Mouse (Mus musculus) ZHBTc4 (cell line): ENCODE measurements around the gene Crybg3.

Experiments
- DNase-seq: peaks from one replicate; pipeline ENCODE4 v3.0.0-alpha.2; 2011; ENCODE audit warnings: low read depth, low spot score

Gene Crybg3

GRCm38 (mm10) chr16:59579237-59579636 lies 21.5 kb downstream of the Crybg3 start:
- DNase-seq: no peak

DNA sequence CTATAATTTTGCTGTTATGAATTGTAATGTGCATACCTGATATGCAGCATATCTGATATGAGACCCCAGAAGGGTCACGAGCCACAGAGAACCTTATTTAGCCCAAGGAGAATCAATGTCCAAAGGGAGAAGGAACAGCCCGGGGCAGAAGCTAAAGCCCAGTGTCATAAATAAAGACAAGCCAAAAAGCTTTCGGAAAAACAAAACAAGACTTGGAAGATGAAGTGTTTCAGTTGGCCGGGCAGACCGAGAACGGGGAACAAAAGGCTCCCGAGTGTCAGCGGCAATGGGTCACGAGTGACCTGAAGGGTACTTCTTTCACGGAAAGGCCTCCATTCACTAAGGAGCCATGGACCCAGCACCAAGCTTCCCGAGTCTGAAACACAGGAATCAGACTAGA lies 26.8 kb downstream of the Crybg3 start:
- DNase-seq: no peak

GRCm38 (mm10) chr16:59572685-59573084 lies 28.1 kb downstream of the Crybg3 start:
- DNase-seq: no peak

GRCm38 (mm10) chr16:59570807-59571206 lies 30.0 kb downstream of the Crybg3 start:
- DNase-seq: no peak

GRCm38 (mm10) chr16:59569837-59570236 lies 30.9 kb downstream of the Crybg3 start:
- no peak for DNase-seq

GRCm38 (mm10) chr16:59567721-59568381 lies 32.9 kb downstream of the Crybg3 start:
- peak; percentile 22 for DNase-seq

GRCm38 (mm10) chr16:59566437-59566836 lies 34.3 kb downstream of the Crybg3 start:
- no peak for DNase-seq

DNA sequence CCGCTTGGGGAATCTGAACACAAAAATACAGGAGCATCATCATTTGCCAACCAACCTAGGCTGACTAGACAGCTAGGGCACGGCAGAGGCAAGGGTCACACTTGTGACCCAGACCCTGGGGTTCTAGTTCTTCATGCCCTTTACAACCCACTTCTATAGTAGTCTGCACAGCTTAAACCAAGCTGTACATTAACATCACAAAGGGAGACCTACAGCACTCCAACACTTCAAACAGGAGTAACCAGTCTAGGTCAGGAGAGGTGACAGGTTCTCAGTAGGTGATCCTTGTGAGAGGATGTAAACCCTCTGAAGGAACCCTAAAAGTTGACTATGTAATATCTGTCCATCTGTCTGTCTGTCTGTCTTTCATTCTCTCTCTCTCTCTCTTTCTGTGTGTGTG lies 35.1 kb downstream of the Crybg3 start:
- peak; percentile 62 for DNase-seq

DNA sequence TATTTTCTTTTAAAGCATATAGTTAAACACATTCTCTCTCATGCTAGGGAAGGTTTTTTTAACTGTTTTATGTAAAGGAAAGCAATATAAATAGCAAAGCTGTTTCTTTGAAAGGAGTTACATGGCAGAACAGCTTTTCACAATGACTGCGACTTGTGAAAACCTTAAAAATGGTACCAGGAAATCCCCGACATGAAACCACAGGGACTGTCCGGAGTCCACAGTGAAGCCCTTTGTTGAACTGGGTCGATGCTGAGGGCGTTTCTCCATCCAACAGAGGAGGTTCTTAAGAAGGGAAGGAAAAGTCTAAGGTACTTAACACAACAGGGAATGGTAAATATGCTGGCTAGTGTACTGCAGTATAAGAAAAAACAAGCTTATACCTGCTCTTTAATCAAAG lies 36.8 kb downstream of the Crybg3 start:
- DNase-seq: no peak

DNA sequence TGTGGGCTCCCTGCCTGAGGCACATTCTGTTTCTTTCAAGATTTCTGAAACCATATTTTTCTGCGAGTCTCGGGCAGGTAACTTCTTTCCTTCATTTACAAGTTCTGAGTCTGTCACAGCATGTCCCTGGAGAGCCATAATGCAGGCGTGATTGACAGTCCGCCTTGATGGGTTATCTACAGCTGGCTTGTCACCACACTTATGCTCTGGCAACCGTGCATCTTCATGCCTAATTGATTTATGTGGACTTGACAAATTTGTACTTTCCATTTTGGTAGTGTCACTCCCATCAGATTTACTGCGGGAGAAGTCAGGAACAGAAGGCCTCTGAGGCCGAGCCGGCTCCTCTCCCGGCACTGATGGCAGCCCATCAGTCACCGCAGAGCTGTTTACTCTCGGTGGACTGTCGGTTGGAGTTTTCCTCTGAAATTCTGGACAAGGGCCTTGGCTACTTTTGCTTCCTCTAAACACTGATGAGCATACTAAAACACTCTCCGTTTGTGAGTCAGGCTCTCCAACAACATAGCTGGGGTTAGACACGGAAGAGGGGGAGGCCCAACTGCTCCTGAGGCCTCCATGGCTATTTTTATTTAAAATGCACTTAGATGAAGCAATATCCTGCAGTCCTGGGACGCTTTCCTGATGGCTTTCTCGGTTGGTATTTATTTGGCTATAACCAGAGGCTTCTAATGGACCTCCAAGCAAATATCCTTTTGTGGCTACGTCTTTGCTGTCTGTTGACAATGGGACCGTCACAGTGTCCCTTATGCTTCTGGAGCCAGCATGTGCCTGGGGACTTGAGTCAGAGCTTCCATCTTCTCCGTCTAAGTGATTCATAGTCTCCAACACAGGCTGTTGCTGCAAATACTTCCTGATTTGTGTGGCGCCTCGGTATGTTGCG lies 41.2 kb downstream of the Crybg3 start:
- DNase-seq: no peak

GRCm38 (mm10) chr16:59558916-59559299 lies 41.9 kb downstream of the Crybg3 start:
- no peak for DNase-seq

DNA sequence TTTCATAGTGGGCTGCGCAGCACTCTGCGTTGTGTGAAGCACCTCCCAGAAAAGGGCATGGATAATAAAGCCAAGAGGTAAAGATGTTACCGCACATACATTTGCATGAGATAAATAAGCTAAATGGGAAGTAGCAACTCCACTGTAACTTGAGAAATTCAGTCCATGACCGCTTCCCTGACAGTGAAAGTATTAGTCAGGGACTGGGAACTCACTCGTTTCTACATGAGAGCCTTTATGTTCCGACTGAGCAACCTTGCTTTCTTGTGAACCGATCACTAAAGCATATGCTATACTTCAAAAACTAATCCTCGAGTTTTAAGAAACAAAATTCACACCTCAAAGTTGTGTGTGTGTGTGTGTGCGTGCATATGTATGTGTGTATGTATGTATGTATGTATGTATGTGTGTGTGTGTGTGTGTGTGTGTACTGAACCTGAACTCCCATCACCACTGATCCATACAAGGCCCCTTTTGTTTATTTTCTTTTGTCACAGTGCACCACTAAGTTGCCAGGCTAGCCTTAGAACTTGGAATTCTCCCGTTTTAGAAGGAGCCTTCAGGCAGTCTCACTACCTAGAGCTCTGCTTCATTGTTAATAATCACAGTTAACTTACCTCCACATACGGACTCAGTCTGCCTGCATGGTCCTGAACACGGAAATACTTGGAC lies 47.2 kb downstream of the Crybg3 start:
- no peak for DNase-seq

DNA sequence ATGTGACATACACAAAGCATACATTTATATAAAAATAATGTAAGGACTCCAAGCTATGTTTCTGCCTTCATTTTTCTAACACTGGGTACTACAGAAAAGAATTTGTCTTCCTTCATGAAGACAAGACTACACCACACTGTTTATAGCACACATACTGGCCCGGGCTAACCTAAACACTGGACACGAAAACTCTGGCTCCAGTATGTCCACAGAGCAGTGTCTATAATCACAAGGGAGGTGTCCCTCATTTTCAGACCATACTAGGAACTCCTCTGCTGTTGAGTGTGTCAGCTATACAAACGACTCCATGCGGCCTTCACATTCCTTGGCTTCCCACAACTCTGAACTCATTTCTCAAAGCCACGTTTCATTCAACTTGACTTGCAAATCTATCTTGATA lies 49.3 kb downstream of the Crybg3 start:
- DNase-seq: no peak

DNA sequence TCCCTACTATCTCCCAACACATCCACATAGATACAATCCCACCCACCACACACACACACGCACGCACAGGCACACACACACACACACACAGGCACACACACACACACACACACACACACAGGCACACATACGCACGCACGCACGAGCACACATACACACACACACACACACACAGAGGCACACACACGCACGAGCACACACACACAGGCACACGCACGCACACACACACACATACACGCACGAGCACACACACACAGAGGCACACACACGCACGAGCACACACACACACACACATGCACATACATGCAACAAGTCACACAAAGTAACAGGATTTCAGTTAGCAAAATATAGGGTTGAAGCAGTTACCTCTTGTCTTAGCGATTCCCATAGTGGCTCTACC lies 51.1 kb downstream of the Crybg3 start:
- no peak for DNase-seq

- no peak for DNase-seq
Observed at GRCm38 (mm10) chr16:59548582-59548947, 52.2 kb downstream of the Crybg3 start.

GRCm38 (mm10) chr16:59547887-59548581 lies 52.7 kb downstream of the Crybg3 start:
- no peak for DNase-seq

DNA sequence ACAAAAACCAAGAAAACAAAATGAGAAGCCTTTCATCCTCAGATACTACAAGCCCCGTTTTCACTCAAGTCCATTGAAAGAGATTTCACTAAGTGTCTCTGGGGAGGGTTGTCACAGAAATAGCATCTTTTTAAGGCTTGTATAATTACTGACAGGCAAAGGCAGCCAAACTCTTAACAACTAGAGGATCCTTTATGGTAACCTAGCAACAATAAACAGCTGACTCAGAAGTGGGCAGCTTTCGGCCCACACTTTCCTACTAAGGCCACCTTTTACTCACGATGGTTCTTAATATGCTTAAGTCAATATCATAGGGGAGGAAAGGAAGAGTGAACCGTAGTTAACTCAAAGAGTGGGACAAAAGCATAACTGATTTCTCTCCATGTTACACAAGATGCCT lies 53.3 kb downstream of the Crybg3 start:
- DNase-seq: no peak

GRCm38 (mm10) chr16:59545360-59545759 lies 55.4 kb downstream of the Crybg3 start:
- peak; percentile 80 for DNase-seq

DNA sequence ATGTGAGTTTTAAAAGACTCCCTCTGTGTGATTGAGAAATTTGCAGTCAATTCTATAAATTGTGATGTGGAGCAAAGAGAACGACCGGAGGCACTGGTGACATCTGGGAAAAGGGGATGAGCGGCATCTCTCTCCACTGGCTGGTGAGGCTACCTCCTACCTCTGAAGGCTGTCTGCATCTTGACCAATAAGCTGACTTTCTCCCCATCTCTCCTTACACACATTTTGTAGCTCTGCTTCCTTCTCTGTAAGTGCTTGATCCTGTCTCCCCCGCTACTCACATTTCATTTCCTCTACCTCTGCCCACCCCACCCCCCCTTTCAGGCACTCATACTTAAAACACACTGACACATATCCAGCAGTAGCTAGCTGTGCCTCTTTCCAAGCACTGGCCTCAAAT lies 59.4 kb downstream of the Crybg3 start:
- DNase-seq: no peak

- DNase-seq: no peak
Observed at GRCm38 (mm10) chr16:59540944-59541343, 59.8 kb downstream of the Crybg3 start.

GRCm38 (mm10) chr16:59535673-59536072 lies 65.1 kb downstream of the Crybg3 start:
- DNase-seq: no peak

DNA sequence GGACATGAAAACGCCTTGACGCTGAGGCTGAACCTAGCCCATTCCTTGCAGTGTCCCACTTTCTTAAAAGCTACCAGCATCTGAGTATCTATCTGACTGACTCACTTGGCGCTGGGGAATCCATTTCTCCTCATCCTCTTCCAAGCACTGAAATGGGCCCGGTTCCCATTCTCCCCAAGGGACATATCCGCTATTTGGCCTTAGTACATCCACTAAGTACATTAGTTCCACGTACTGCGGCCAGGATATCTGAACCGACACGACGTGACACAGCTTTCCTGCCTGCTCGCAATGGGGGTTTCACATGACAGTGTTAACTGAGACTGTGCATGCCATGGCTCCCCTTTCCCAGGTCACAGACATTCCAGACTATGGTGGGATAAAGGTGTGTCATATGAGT lies 66.4 kb downstream of the Crybg3 start:
- no peak for DNase-seq
